Mouse (Mus musculus): ENCODE results near the gene Morf4l1.
"Not testable (repeated sequence)": the region's sequence is repeated elsewhere in the genome, so short reads cannot be mapped to it uniquely, and the experiment has no call there.

The Morf4l1 gene

DNA sequence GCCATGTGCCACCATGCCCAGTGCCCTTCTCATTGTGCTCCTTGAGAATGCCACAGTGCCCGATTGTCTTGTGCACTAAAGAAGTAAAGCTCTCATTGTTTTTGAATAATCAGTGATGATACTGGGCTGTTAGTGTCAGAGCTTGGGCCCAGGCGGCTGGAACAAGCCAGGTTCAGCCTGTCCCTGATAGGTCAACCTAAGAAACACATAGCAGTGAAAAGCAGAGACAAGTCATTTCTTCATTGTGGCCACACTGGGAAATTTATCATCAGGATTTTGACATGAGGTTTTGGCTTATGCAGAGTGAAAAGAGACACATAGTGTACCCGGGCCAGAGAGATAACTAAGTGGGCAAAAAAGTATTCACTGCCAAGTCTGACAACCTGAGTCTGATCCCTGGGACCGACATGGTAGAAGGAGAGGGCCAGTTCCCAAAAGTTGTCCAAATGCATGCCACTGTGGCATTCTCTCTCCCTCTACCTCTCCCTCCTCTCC, 7.7 kb upstream of the Morf4l1 start:
- in situ Hi-C loops (cut with MboI; ENCODE audit: low pct_unique_long_range_greater_than_20kb in 1 of 2, low sequenced_read_pairs in 2 of 2, unreplicated experiment in 1 of 2), result no loop called here

DNA sequence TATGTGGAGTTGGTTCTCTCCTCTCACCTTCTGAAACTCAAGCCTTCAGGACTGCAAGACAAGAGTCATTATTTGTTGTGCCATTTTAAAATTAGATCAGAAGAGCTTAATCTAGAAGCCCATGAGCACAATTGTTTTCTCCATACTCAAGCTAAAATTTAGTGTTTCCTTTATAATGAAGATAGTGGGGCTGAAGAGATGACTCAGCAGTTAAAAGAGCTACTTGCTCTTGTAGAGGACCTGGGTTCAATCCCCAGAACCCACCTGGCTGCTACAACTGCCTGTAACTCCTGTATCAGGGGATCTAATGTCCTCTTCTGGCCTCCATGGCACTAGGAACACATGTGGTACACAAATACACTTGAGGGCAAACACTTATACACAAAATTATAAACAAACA, 2.7 kb upstream of the Morf4l1 start:
- in situ Hi-C loops (cut with MboI; ENCODE audit: low pct_unique_long_range_greater_than_20kb in 1 of 2, low sequenced_read_pairs in 2 of 2, unreplicated experiment in 1 of 2), result no loop called here

DNA sequence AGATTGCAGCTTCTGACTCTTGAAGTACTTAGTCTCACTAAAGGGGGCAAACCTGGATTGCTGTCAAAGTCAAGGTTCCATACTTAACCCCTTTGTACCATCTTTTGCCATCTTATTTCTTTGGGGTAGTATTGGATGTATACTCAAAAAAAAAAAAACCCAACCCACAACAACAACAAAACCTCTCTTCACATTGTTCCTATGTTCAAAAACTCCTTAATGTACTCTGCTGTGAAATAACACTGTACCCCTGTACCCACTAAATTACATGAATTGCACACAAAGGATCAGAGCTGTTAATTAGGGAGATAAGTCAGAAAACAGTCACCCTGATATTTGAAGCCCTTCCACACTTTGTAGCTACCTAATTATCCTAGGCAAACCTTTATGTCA, 730 bp upstream of the Morf4l1 start:
- in situ Hi-C loops (cut with MboI; ENCODE audit: low pct_unique_long_range_greater_than_20kb in 1 of 2, low sequenced_read_pairs in 2 of 2, unreplicated experiment in 1 of 2), result no loop called here

DNA sequence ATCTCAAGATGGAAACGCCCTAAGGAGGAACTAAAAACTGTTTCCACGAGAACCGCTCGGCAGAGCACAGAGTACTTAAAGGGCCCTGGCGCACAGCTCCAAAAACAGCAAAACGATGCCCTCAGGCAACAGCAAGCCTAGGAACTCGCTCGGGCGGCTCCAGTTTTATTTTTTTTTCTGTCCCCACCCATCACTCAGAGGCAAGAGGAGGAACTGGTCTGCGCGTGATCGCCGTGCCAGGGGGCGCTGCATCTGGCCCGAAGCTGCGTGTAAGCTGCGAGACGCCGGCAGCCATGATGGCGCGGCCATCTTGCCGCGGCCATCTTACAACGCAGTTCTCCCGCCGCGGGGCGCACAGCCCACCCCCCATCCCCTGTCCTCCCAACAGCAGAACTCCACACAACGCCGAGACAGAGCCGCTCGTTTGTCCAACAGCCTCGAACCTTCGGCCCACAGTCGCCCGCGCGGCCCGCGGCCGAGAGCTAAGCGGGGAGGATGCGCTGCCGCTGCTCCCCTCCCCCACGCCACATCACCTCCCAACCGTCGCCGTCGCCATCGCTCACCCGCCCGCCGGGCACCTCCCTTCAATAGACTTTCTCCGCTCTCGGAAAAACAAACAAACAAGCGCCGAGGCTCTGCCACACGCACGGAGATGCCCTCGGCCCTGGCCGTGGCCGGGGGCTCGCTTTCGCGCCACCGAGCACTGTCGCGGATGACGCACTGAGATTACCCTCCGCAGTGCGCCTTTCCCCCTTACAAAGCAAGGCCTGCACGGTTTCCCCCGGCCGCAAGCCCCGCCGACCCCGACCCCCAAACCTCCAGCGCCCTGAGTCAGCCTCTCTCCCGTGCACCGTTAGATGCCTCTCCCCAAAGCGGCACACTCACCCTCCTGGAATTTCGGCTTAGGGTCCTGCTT, 665 bp downstream of the Morf4l1 start:
- in situ Hi-C loops (cut with MboI; ENCODE audit: low pct_unique_long_range_greater_than_20kb in 1 of 2, low sequenced_read_pairs in 2 of 2, unreplicated experiment in 1 of 2), result no loop called here

DNA sequence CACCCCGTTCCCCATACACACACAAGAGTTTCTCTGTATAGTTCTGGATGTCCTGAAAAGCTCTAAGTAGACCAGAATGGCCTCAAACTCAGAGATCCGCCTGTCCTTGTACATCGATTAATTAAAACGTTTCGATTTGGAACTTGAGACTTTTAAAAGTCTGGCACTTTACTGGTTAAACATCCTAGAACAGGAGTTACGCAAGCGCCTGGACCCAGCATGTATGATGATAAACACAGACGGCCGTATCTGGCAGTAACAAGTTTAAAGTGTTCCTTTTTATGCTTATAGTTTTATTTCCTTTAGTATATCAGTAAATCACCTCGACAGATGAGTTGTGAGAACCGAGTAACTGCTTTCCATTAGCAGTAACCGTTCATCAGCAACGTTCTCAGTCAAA, 1.4 kb downstream of the Morf4l1 start:
- in situ Hi-C loops (cut with MboI; ENCODE audit: low pct_unique_long_range_greater_than_20kb in 1 of 2, low sequenced_read_pairs in 2 of 2, unreplicated experiment in 1 of 2), result no loop called here

DNA sequence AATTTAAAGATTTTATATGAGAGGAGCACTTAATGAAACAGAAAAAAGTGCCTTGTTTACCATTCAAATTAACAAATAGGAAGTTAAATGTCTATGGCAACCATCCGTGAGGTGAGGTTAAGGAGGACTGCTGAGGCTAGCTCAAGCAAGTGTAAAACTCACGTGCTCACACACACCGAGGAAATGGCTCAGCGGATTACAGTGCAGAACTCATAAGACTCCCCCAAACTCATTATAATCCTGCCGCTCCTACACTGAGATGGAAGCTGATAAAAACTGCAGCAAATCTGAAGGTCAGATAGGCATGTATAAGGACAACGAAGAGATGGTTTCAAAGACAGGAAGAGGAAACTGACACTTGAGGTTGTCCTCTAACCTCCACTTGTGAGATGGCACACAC, 5.2 kb downstream of the Morf4l1 start:
- in situ Hi-C loops (cut with MboI; ENCODE audit: low pct_unique_long_range_greater_than_20kb in 1 of 2, low sequenced_read_pairs in 2 of 2, unreplicated experiment in 1 of 2), result no loop called here

DNA sequence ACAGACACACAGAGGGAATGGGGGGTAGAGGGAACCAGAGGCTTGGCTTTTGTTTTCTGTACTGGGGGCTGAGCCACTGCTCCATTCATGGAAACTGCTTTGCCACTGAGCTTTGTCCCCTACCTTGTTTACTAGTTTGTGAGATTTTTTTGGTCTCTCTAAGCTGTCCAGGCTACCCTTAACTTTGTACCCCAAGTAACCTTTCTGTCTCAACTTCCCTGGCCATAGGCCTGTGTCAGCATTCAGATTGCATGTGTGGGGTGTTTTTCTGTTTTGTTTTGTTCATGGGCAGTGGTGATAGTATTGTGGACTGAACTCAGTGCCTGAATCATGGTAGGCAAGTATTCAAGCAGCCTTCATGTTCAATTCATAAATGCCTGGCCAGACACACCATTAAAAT, 6.3 kb downstream of the Morf4l1 start:
- in situ Hi-C loops (cut with MboI; ENCODE audit: low pct_unique_long_range_greater_than_20kb in 1 of 2, low sequenced_read_pairs in 2 of 2, unreplicated experiment in 1 of 2), result no loop called here

DNA sequence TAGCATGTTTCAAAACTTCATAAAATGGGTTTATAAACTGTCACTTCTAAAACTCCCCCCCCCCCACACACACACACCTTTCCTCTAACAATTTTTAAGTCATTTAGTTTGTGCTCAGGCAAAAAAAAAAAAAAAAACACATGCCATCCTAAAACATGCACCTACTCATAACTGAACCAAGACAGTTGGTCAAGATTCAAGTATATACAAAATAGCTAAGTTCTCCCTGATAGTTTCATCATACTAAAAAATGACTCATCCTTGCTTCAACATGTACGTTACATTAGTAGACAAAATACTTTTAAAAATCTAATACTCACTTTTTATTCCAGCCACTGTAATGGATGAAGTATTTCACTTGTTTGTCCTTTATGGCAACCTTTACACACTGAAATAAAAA, 7.7 kb downstream of the Morf4l1 start:
- in situ Hi-C loops (cut with MboI; ENCODE audit: low pct_unique_long_range_greater_than_20kb in 1 of 2, low sequenced_read_pairs in 2 of 2, unreplicated experiment in 1 of 2), result no loop called here

DNA sequence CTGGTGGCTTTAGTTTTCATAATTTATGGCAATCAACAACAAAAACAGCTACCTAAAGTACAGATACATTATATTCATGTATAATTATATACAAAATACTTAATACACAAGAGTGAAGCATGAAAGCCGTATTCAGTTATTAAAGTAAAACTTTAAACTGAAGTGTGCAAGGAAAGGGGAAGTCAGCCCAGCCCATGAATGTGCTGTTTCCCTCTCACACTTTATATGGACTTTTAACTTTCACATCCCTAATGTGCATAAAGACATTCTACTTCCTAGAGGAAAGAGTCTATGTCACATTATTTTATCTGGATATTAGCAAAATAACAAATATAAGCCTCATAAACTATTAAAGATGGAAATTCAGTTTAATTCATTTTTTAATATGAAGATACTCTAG, 9.1 kb downstream of the Morf4l1 start:
- in situ Hi-C loops (cut with MboI; ENCODE audit: low pct_unique_long_range_greater_than_20kb in 1 of 2, low sequenced_read_pairs in 2 of 2, unreplicated experiment in 1 of 2), result no loop called here

DNA sequence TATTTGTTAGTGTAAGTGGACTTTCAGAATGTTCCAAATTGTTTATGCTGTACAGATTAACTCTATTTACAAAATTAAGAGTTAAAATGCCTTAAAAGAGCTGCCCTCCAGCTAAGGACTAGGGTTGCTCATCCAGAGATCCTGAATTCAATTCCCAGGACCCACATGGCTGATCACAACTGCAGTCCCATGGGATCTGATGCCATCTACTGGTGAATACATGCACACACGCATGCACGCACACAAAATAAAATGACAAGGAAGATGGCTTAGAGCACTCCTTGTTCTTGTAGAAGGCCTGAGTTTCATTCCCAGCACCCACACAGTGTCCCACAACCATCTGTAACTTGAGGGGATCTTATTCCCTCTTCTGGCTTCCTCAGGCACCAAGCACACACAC, 13.8 kb downstream of the Morf4l1 start:
- in situ Hi-C loops (cut with MboI; ENCODE audit: low pct_unique_long_range_greater_than_20kb in 1 of 2, low sequenced_read_pairs in 2 of 2, unreplicated experiment in 1 of 2), result no loop called here

DNA sequence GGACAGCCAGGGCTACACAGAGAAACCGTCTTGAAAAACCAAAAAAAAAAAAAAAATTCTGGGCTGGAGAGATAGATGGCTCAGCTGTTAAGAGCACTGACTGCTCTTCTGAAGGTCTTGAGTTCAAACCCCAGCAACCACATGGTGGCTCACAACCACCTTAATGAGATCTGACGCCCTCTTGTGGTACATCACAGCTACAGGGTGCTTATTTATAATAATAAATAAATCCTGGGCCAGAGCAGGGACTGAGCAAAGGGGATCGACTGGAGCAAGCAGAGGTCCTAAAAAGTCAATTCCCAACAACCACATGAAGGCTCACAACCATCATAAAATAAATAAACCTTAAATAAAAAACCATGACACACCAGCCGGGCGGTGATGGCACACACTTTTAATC, 15.6 kb downstream of the Morf4l1 start:
- in situ Hi-C loops (cut with MboI; ENCODE audit: low pct_unique_long_range_greater_than_20kb in 1 of 2, low sequenced_read_pairs in 2 of 2, unreplicated experiment in 1 of 2), result no loop called here

DNA sequence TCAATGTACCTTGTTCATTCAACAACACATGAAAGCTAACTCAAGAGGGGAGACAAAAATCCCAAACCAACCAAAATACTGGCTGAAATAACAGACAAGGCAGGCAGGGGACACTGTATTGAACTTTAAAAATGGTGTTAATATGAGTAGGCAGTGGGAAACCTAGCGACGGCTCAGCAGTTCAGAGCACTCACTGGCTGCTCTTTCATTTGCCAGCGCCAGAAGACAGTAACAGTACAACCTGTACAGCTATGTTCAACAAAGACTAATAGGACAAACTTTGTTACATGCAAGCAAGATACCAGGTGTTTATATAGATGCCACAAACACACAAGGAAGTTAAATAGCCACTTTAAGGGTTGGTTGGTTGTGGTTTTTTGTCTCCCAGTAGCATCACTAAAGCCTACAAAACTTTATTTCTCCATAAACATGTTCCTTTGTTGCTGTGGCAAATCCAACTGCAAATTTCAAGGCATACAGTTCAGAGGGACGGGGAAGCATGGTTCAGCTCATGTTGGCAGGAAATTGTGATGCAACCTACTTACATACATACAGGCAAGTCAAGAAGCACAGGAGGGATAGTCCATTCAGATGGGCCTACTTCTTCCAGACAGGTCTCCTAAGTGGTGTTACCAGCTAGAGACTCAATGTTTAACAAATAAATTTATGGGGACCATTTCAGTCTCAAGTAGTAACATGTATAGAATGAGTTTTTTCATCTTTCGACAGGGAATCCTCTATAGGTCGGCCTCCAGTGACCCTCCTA, 25.1 kb downstream of the Morf4l1 start:
- in situ Hi-C loops (cut with MboI; ENCODE audit: low pct_unique_long_range_greater_than_20kb in 1 of 2, low sequenced_read_pairs in 2 of 2, unreplicated experiment in 1 of 2), result no loop called here

DNA sequence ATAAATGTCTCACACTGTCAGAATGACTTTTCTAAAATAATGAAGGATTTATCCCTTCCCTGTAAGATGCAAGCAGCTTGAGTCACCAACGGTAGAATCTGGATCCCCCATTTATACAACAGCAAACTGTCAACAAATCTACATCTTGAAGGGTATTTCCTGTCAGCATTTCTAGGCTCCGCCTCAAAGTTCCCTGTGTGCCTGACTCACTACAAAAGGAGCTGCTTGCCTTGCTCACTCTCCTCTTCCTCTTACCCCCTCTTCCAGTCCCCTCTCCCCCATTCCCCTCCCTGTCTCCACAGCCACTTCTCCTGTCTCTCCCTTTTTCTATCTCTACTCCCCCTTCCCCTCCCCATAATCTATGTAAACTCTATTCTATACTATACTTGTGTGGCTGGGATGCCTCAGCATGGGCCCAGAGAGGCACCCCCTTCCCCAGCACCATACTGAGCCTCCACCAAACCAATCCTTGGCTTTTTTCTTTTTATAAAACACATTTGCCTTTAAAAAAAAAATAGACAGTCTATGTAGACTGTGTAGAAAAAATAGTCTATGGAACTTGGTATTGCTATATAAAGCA, 26.6 kb downstream of the Morf4l1 start:
- in situ Hi-C loops (cut with MboI; ENCODE audit: low pct_unique_long_range_greater_than_20kb in 1 of 2, low sequenced_read_pairs in 2 of 2, unreplicated experiment in 1 of 2), result no loop called here

DNA sequence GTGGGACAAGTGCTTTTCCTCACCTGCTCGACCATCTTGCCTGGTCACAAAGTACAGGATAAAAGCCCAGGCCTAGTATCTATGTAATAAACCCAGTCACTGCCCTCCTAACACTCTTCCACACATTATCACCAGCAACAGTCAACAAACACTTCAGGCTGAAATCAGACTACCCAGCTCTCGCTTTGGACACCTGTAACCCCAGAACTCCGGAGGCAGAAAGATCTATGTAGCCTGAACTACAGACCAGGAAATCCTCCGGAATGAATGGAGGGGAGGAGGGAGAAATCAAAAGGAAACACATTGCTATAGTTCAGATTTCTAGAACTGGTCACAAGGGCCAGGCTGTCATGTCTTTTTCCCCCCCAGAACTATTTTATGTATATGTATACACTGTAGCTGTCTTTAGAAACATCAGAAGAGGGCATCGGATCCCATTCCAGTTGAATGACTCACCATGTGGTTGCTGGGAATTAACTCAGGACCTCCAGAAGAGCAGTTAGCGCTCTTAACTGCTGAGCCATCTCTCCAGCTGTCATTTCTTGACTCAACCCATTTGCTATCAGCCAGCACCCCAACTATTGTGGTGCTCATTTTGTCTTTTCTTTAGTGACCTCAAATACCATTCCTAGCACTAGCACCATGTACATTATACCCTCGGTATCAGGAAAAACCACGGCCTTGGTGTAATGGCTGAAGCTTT, 29.7 kb downstream of the Morf4l1 start:
- in situ Hi-C loops (cut with MboI; ENCODE audit: low pct_unique_long_range_greater_than_20kb in 1 of 2, low sequenced_read_pairs in 2 of 2, unreplicated experiment in 1 of 2), result no loop called here

DNA sequence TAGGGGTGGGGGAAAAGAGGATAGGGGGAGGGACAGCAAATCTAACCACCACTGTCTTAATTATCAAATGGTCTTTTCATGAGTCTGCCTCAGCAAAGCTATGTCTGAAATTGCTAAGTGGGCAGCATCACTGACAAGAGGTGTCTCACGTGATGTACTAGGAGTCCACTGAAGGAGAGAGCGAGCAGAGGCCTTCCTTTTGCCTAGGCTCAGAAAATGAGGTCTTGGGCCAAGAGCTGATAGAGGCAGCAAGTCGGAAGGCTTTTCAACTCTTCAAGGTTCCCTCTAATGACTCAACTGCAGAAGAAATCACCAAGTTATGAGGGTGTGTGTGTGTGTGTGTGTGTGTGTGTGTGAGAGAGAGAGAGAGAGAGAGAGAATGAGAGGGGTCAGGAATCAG, 30.4 kb downstream of the Morf4l1 start:
- in situ Hi-C loops (cut with MboI; ENCODE audit: low pct_unique_long_range_greater_than_20kb in 1 of 2, low sequenced_read_pairs in 2 of 2, unreplicated experiment in 1 of 2), result no loop called here

DNA sequence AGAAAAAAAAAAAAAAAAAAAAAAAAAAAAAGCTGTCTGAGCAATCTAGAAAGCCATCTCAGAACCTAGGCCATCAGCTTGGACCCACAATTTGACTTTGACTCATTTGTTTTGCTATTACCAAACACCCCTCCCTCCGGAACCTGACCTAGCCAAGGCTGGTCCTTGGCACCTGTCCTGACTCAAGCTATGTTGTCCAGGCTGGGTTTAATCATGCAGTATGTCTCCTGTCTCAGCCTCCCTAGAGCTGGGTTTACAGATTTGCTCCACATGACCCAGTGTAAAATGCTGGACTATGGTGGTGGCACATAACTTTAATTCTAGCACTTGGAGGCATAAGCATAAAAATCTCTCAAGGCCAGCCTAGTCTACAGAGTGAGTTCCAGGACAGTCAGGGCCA, 31.6 kb downstream of the Morf4l1 start:
- in situ Hi-C loops (cut with MboI; ENCODE audit: low pct_unique_long_range_greater_than_20kb in 1 of 2, low sequenced_read_pairs in 2 of 2, unreplicated experiment in 1 of 2), result no loop called here

DNA sequence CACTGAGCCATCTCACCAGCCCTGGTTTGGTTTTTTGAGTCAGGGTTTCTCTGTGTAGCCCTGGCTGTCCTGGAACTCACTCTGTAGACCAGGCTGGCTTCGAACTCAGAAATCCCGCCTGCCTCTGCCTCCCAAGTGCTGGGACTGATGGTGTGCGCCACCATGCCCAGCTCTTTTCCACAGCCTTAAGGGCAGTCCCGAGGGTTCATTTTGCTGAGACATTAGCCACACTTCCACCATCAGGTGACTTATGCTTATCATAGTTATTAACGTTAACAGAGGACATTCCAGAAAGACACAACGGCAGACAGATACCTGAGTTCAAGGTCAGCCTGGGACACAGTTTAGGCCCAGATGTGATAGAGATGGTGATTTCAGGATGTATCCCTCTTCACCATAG, 32.6 kb downstream of the Morf4l1 start:
- in situ Hi-C loops (cut with MboI; ENCODE audit: low pct_unique_long_range_greater_than_20kb in 1 of 2, low sequenced_read_pairs in 2 of 2, unreplicated experiment in 1 of 2), result not testable (repeated sequence)

DNA sequence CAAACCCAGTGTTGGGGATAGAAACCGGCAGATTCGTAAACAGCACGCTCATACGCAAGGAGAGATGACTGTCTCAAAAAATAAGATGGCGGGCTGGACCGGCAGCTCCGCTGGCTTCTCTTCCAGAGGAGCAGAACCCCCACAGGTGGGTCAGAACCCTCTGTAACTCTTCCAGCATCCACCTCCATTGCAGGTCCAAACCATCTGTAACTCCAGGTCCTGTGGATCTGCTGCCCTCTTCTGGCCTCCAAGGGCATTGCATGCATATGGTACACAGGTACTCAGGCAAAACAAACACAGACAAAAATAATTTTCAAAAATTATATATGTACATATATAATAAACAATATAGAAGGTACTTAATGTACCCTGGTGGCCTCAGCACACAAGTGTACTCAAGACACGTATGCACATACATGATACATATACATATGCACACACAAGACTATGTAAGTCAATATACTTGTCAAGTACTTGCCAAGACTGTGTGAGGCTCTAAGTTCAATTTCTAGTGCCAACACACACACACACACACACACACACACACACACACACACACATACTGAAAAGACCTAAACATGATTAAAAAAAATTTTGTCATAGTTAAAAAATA, 37.6 kb downstream of the Morf4l1 start:
- in situ Hi-C loops (cut with MboI; ENCODE audit: low pct_unique_long_range_greater_than_20kb in 1 of 2, low sequenced_read_pairs in 2 of 2, unreplicated experiment in 1 of 2), result loop anchor here in 1 of 2 experiments (10.0 kb wide), 1 partner anchor 252 kb away; no protein-coding TSS in a partner anchor

Measured in mouse embryonic stem cell (cell line).